8 mouse cellular contexts compared by ENCODE assay signal in the genomic region with DNA sequence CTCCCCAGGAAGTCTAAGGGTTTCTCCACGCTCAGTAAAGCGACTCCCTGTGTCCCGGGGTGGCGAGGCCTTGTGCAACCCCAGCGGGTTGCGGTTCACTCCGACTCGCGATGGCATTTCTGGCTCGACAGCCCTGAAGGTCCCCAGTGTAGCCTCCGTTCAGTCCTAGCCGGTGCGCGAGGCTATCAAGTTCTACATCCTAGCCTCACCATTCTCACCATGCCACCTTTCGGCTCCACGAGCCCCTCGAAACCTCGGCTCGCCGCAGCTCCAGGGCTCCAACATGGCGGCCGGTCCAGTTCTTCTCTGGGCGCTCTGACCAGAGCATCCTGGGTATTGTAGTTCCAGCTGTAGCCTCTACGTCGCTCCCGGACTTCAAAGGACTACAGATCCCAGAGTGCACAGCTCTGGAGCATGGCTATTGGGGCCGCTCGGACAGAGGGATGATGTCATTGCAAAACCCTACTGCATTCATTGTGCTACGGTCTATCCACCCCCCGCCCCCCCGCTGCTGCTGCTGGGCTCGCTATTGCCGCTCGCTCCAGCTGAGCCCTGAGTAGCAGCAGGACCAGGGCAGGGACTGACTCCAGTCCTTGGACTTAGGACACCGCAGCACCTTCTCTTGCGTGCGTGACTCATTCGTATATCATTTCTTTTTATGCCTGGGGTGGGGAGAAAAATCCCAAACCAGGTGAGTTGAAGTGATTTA. TPM values are rescaled to one million over a fixed set of nuclear protein-coding genes. Genes with fewer than 3 reads are reported as not detected.
A peak's percentile ranks its signal among the peaks of the same experiment; 100 is the strongest.
DNase-seq lines count a peak whose midpoint lies in the region; ATAC-seq lines count a peak whose summit lies in the region.

A gene (plus strand): TSS at position 452 of the 709 bp plus-strand sequence.

- peak within 1 kb of the TSS; percentile 70 for H3K4me2 ChIP-seq in forebrain, embryonic 14.5 days (ENCODE audit: low read length)
- H3K4me2 ChIP-seq in neural tube, embryonic 15.5 days, result peak within 1 kb of the TSS; percentile 79

- peaks cover 31% of the 10 kb centered on the region for H3K4me1 ChIP-seq in forebrain, embryonic 14.5 days (ENCODE audit: control insufficient read depth, insufficient read depth, low read length)
- H3K4me1 ChIP-seq in neural tube, embryonic 15.5 days, result peaks cover 49% of the 10 kb centered on the region

- H3K4me3 ChIP-seq in forebrain, embryonic 14.5 days (ENCODE audit: low read depth, low read length), result peak within 1 kb of the TSS; percentile 77
- peak within 1 kb of the TSS; percentile 75 for H3K4me3 ChIP-seq in neural tube, embryonic 15.5 days (replicated peaks)

- peak; percentile 100 for ATAC-seq in forebrain, embryonic 14.5 days
- peak; percentile 99 for ATAC-seq in neural tube, embryonic 15.5 days (ENCODE audit: low FRiP score)

- 0% methylated on average over 38 of the region's 38 CpGs for WGBS in forebrain, embryonic 14.5 days
- WGBS in neural tube, embryonic 15.5 days, result under 1% methylated on average over 38 of the region's 38 CpGs

- H3K9me3 ChIP-seq in forebrain, embryonic 14.5 days (replicated peaks; ENCODE audit: control insufficient read depth, low read length), result no peaks in the 10 kb centered on the region
- no peaks in the 10 kb centered on the region for H3K9me3 ChIP-seq in neural tube, embryonic 15.5 days (replicated peaks)

- H3K27me3 ChIP-seq in forebrain, embryonic 14.5 days (replicated peaks; ENCODE audit: control insufficient read depth, insufficient read depth, low read length), result no peaks in the 10 kb centered on the region
- H3K27me3 ChIP-seq in neural tube, embryonic 15.5 days (replicated peaks), result no peaks in the 10 kb centered on the region

- peak; percentile 99 for DNase-seq in ES-CJ7 (ENCODE audit: low read depth, low spot score)
- peak; percentile 93 for DNase-seq in cerebellum, adult 11 months
- DNase-seq in forebrain, embryonic 14.5 days (ENCODE audit: low spot score), result peak; percentile 100
- peak; percentile 87 to 90 for DNase-seq in heart, postnatal 14 days
- peak; percentile 97 for DNase-seq in layer of hippocampus, adult 11-12 months (ENCODE audit: low spot score)
- DNase-seq in lung, adult 18-20 months, result peak; percentile 97 to 98
- peak; percentile 97 for DNase-seq in testis, postnatal 14 days (ENCODE audit: low spot score)

- H3K9ac ChIP-seq in forebrain, embryonic 14.5 days (ENCODE audit: low read length), result peak within 1 kb of the TSS; percentile 97
- H3K9ac ChIP-seq in neural tube, embryonic 15.5 days (replicated peaks), result peak within 1 kb of the TSS; percentile 93

- H3K27ac ChIP-seq in forebrain, embryonic 14.5 days (ENCODE audit: low read depth, low read length), result peak within 1 kb of the TSS; percentile 92
- H3K27ac ChIP-seq in neural tube, embryonic 15.5 days (replicated peaks), result peak within 1 kb of the TSS; percentile 96

- peaks cover 15% of the 10 kb centered on the region; the same call in 1 of the 2 replicates for H3K36me3 ChIP-seq in forebrain, embryonic 14.5 days (ENCODE audit: control insufficient read depth, insufficient read depth, low read length)
- H3K36me3 ChIP-seq in neural tube, embryonic 15.5 days, result peaks cover 9% of the 10 kb centered on the region; the same call in 1 of the 2 replicates

- intact Hi-C loops in heart, postnatal 14 days (cut with DNase I), result loop anchor here (5.0 to 10.0 kb wide), 4 partner anchors 74 to 353 kb away; a partner anchor contains a TSS

RNA-seq across cellular contexts. Expression of the gene that starts here (rescaled TPM):
- polyA plus RNA-seq in forebrain, embryonic 14.5 days (2014; fragmentation: Nextera tagmentation; extraction: Ambion mirVana), result 25.9 and 27.5 TPM in 2 replicates
- 10 to 100 TPM; 13.5 to 17.1 TPM for total RNA-seq in heart, postnatal 14 days (2021)
- 22.0 and 23.5 TPM in 2 replicates for polyA plus RNA-seq in neural tube, embryonic 15.5 days (2015; fragmentation: Nextera tagmentation; extraction: Ambion mirVana)

Comparison
In these comparisons a context has a peak if more than half of its experiments do, and no peak if none do; other contexts are left out.
1. Peak in every context shown above with its lines: DNase-seq, ATAC-seq, H3K4me3 ChIP-seq and H3K27ac ChIP-seq.